Mouse (Mus musculus): Measurements from ENCODE around the gene Ubash3b. TPM values are rescaled to one million over a fixed set of nuclear protein-coding genes. Genes with fewer than 3 reads are reported as not detected.

Ubash3b gene
- total RNA-seq, 1 experiment: 2.8 TPM

GRCm38 (mm10) chr9:41199456-41200252, 38.2 kb upstream of the Ubash3b start:
- no peak overlapping the region for H3K27ac ChIP-seq (ENCODE audit: insufficient read depth, low read depth, low read length, poor library complexity, severe bottlenecking)
- in situ Hi-C loops (cut with MboI; ENCODE audit: low sequenced_read_pairs in 2 of 2, unreplicated experiment in 2 of 2): loop anchor here in 1 of 2 experiments (25.0 kb wide), 1 partner anchor 162 kb away; no protein-coding TSS in a partner anchor

DNA sequence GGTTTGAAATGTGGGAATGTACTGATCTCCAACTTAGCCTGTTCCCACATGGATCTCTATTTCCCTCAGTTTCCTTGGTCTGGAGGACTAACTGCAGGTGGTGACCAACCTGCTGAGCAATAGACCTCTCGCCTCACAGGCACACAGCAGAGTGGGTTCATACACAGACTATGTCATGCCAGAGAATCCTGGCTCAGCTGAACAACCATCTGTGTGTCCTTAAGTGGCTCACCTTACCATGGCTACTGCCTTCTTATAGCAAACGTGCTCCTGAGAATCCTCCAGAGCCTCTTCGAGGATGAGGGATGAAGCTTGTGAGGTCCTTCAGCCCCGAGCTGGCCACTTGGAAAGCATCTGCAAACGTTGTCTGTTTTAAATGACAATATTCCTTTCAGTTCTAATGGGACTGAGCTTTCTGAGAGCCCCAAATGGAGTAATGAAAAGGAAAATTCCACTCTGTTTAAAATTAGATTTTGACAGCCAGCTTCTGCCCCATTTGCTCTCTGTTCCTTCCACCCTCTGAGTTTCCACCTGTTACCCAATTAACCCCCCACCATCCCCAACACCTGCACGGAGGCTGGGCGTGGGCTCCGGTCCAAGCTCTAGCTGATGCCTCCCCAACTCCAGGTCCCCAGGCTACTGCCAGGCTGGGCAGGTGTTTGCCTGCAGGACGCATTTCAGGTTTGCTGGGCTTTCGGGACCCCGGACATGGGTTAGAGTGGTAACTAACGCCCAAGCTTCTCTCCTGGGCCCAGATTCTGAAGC, 37.2 kb upstream of the Ubash3b start:
- no peak overlapping the region for H3K27ac ChIP-seq (ENCODE audit: insufficient read depth, low read depth, low read length, poor library complexity, severe bottlenecking)
- no peaks in the 10 kb centered on the region for H3K9me3 ChIP-seq (ENCODE audit: control insufficient read depth, insufficient read depth, low read depth, low read length)
- H3K4me3 ChIP-seq (ENCODE audit: insufficient read depth in 1 of 2, low read depth in 1 of 2, low read length in 2 of 2, poor library complexity in 1 of 2, severe bottlenecking in 1 of 2): no peak overlapping the region
- no peak for TF ChIP-seq MAFK (IDR thresholded peaks at IDR 0.05; ENCODE audit: insufficient read depth, low read depth, low read length)
- TF ChIP-seq ZNF384 (IDR thresholded peaks at IDR 0.05; ENCODE audit: low read depth, low read length): no peak
- no peak for TF ChIP-seq CHD2 (IDR thresholded peaks at IDR 0.05; ENCODE audit: low read depth, low read length)
- TF ChIP-seq ZC3H11A (IDR thresholded peaks at IDR 0.05; ENCODE audit: borderline replicate concordance, low read depth, low read length): no peak
- no peak for TF ChIP-seq HCFC1 (IDR thresholded peaks at IDR 0.05; ENCODE audit: borderline replicate concordance, insufficient read depth, low read length)
- in situ Hi-C loops (cut with MboI; ENCODE audit: low sequenced_read_pairs in 2 of 2, unreplicated experiment in 2 of 2): loop anchor here in 1 of 2 experiments (25.0 kb wide), 1 partner anchor 161 kb away; no protein-coding TSS in a partner anchor
- no peak overlapping the region for H3K9ac ChIP-seq (ENCODE audit: insufficient read depth, low read depth, low read length, poor library complexity, severe bottlenecking)
- H3K36me3 ChIP-seq (ENCODE audit: control insufficient read depth, insufficient read depth, low read length, poor library complexity, severe bottlenecking): no peaks in the 10 kb centered on the region
- no peaks in the 10 kb centered on the region for H3K4me1 ChIP-seq (ENCODE audit: control insufficient read depth in 2 of 2, insufficient read depth in 2 of 2, low read length in 2 of 2, poor library complexity in 1 of 2)
- DNase-seq (ENCODE audit: low read depth, low spot score): no peak

More at GRCm38 (mm10) chr9:41199456-41200252, 38.2 kb upstream of the Ubash3b start:
- TF ChIP-seq ZNF384 (IDR thresholded peaks at IDR 0.05; ENCODE audit: low read depth, low read length) (no peak), HCFC1 (IDR thresholded peaks at IDR 0.05; ENCODE audit: borderline replicate concordance, insufficient read depth, low read length) (no peak), ZC3H11A (IDR thresholded peaks at IDR 0.05; ENCODE audit: borderline replicate concordance, low read depth, low read length) (no peak), CHD2 (IDR thresholded peaks at IDR 0.05; ENCODE audit: low read depth, low read length) (no peak), MAFK (IDR thresholded peaks at IDR 0.05; ENCODE audit: insufficient read depth, low read depth, low read length) (no peak)
- H3K4me3 ChIP-seq (ENCODE audit: insufficient read depth in 1 of 2, low read depth in 1 of 2, low read length in 2 of 2, poor library complexity in 1 of 2, severe bottlenecking in 1 of 2): no peak overlapping the region
- no peaks in the 10 kb centered on the region for H3K9me3 ChIP-seq (ENCODE audit: control insufficient read depth, insufficient read depth, low read depth, low read length)
- no peak for DNase-seq (ENCODE audit: low read depth, low spot score)
- H3K9ac ChIP-seq (ENCODE audit: insufficient read depth, low read depth, low read length, poor library complexity, severe bottlenecking): no peak overlapping the region
- H3K36me3 ChIP-seq (ENCODE audit: control insufficient read depth, insufficient read depth, low read length, poor library complexity, severe bottlenecking): no peaks in the 10 kb centered on the region
- no peaks in the 10 kb centered on the region for H3K4me1 ChIP-seq (ENCODE audit: control insufficient read depth in 2 of 2, insufficient read depth in 2 of 2, low read length in 2 of 2, poor library complexity in 1 of 2)

DNA sequence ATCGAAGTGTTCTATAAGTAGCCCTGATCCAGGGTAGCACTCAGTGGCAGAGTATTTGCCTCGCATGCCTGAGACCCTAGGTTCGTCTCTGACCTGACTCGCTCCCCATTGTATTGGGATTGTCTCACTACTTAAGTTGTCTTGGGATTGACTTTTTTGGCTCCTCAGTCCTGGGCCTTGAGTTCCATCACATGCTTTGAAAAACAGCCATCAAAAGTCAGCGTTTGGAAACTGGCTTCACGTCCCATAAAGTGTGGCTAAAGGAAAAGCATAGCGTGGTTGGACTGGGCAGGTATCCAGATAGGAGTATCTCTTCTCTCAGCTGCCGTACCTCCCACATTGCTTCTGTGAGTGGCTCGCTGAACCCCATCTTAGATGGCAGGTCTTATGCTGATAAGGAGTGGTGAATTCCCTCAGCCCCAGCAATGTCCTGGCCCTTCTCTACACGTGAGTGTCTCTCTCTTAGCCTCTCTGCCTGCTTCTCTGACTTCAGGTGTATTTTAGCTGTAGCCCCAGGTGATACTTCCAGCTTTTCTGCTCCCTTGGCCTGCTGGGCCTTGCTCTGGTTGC, 34.3 kb upstream of the Ubash3b start:
- Histone ChIP-seq H3K4me1 (ENCODE audit: control insufficient read depth in 2 of 2, insufficient read depth in 2 of 2, low read length in 2 of 2, poor library complexity in 1 of 2) (no peaks in the 10 kb centered on the region), H3K9ac (ENCODE audit: insufficient read depth, low read depth, low read length, poor library complexity, severe bottlenecking) (no peak overlapping the region), H3K27ac (ENCODE audit: insufficient read depth, low read depth, low read length, poor library complexity, severe bottlenecking) (no peak overlapping the region), H3K9me3 (ENCODE audit: control insufficient read depth, insufficient read depth, low read depth, low read length) (no peaks in the 10 kb centered on the region), H3K36me3 (ENCODE audit: control insufficient read depth, insufficient read depth, low read length, poor library complexity, severe bottlenecking) (no peaks in the 10 kb centered on the region), H3K4me3 (ENCODE audit: insufficient read depth in 1 of 2, low read depth in 1 of 2, low read length in 2 of 2, poor library complexity in 1 of 2, severe bottlenecking in 1 of 2) (no peak overlapping the region)
- TF ChIP-seq ZNF384 (IDR thresholded peaks at IDR 0.05; ENCODE audit: low read depth, low read length) (no peak), CHD2 (IDR thresholded peaks at IDR 0.05; ENCODE audit: low read depth, low read length) (no peak), HCFC1 (IDR thresholded peaks at IDR 0.05; ENCODE audit: borderline replicate concordance, insufficient read depth, low read length) (no peak), ZC3H11A (IDR thresholded peaks at IDR 0.05; ENCODE audit: borderline replicate concordance, low read depth, low read length) (no peak), MAFK (IDR thresholded peaks at IDR 0.05; ENCODE audit: insufficient read depth, low read depth, low read length) (no peak)
- DNase-seq (ENCODE audit: low read depth, low spot score): no peak
- in situ Hi-C loops (cut with MboI; ENCODE audit: low sequenced_read_pairs in 2 of 2, unreplicated experiment in 2 of 2): loop anchor here in 1 of 2 experiments (25.0 kb wide), 1 partner anchor 159 kb away; no protein-coding TSS in a partner anchor

DNA sequence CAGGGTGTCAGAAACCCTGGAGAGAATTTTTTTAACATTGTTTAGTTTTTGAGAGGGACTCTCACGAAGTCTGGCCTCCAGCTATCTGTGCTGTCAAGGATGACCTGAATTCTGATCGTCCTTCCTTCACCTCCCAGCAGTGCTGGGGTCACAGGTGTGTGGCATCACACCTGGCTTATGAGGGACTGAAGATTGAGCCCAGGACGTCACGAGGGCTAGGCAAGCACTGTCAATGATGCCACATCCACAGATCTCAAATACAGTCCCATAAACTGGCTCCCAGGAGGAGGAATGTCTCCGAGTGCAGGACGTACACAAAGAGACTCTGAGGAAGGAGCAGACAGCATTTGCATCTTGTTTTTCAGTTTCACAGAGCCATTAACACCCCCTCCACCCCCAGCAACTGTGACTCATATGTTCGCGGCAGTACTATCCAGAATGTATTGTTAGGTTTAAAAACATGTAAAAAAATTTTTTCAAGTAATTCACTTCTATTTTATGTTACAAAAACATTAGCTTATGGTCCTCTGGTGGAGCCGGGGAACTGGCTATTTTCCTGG, 30.2 kb upstream of the Ubash3b start:
- TF ChIP-seq ZC3H11A (IDR thresholded peaks at IDR 0.05; ENCODE audit: borderline replicate concordance, low read depth, low read length) (no peak), MAFK (IDR thresholded peaks at IDR 0.05; ENCODE audit: insufficient read depth, low read depth, low read length) (no peak), ZNF384 (IDR thresholded peaks at IDR 0.05; ENCODE audit: low read depth, low read length) (no peak), HCFC1 (IDR thresholded peaks at IDR 0.05; ENCODE audit: borderline replicate concordance, insufficient read depth, low read length) (no peak), CHD2 (IDR thresholded peaks at IDR 0.05; ENCODE audit: low read depth, low read length) (no peak)
- H3K4me1 ChIP-seq (ENCODE audit: control insufficient read depth in 2 of 2, insufficient read depth in 2 of 2, low read length in 2 of 2, poor library complexity in 1 of 2): no peaks in the 10 kb centered on the region
- in situ Hi-C loops (cut with MboI; ENCODE audit: low sequenced_read_pairs in 2 of 2, unreplicated experiment in 2 of 2): loop anchor here in 1 of 2 experiments (25.0 kb wide), 1 partner anchor 154 kb away; no protein-coding TSS in a partner anchor
- no peak overlapping the region for H3K9ac ChIP-seq (ENCODE audit: insufficient read depth, low read depth, low read length, poor library complexity, severe bottlenecking)
- no peak overlapping the region for H3K4me3 ChIP-seq (ENCODE audit: insufficient read depth in 1 of 2, low read depth in 1 of 2, low read length in 2 of 2, poor library complexity in 1 of 2, severe bottlenecking in 1 of 2)
- H3K36me3 ChIP-seq (ENCODE audit: control insufficient read depth, insufficient read depth, low read length, poor library complexity, severe bottlenecking): no peaks in the 10 kb centered on the region
- no peak overlapping the region for H3K27ac ChIP-seq (ENCODE audit: insufficient read depth, low read depth, low read length, poor library complexity, severe bottlenecking)
- no peak for DNase-seq (ENCODE audit: low read depth, low spot score)
- no peaks in the 10 kb centered on the region for H3K9me3 ChIP-seq (ENCODE audit: control insufficient read depth, insufficient read depth, low read depth, low read length)
